In genomic region chr7:102099760-102100661, GRCm38 (mm10) we compare ENCODE assay signal across 9 mouse cellular contexts. TPM values are rescaled to one million over a fixed set of nuclear protein-coding genes. Genes with fewer than 3 reads are reported as not detected.
DNase-seq lines count a peak whose midpoint lies in the region; ATAC-seq lines count a peak whose summit lies in the region.
"Had no signal": no experiment of that assay in that cellular context is flagged by ENCODE, and none has a peak within 500 bp of the region (broad histone marks: within the 10 kb centered on the region; RNA-seq: fewer than 3 reads in every experiment).

No protein-coding gene starts in this region.

- peaks cover 8% of the 10 kb centered on the region for H3K36me3 ChIP-seq in forebrain, embryonic 10.5 days (replicated peaks)
- no peaks in the 10 kb centered on the region for H3K36me3 ChIP-seq in hindbrain, embryonic 15.5 days
- no peaks in the 10 kb centered on the region for H3K36me3 ChIP-seq in liver, embryonic 11.5 days (ENCODE audit: control insufficient read depth, insufficient read depth, low read length)

- H3K4me2 ChIP-seq in hindbrain, embryonic 15.5 days, result peak overlapping the region; percentile 51
- peak overlapping the region; percentile 54 for H3K4me2 ChIP-seq in liver, embryonic 11.5 days

- DNase-seq in ZHBTc4 (ENCODE audit: low read depth, low spot score), result peak; percentile 91
- peak; percentile 66 for DNase-seq in forebrain, embryonic 10.5 days (ENCODE audit: extremely low spot score, low spot score)
- DNase-seq in liver, embryonic 11.5 days (ENCODE audit: low spot score), result peak; percentile 54
- no peak for DNase-seq in cerebellum, adult 11 months
- no peak for DNase-seq in layer of hippocampus, postnatal 10 days (ENCODE audit: low spot score in 2 of 2)
- DNase-seq in gastrocnemius, postnatal 10 days, result no peak

- 4% methylated on average over 30 of the region's 30 CpGs for whole genome bisulfite sequencing in forebrain, embryonic 10.5 days
- WGBS in hindbrain, embryonic 15.5 days, result 5% methylated on average over 30 of the region's 30 CpGs
- WGBS in liver, embryonic 11.5 days, result 7% methylated on average over 30 of the region's 30 CpGs

- H3K9me3 ChIP-seq in forebrain, embryonic 10.5 days, result no peaks in the 10 kb centered on the region
- no peaks in the 10 kb centered on the region for H3K9me3 ChIP-seq in hindbrain, embryonic 15.5 days
- no peaks in the 10 kb centered on the region for H3K9me3 ChIP-seq in liver, embryonic 11.5 days (ENCODE audit: control insufficient read depth, low read length)

- peak overlapping the region; percentile 50 for H3K4me3 ChIP-seq in forebrain, embryonic 10.5 days
- H3K4me3 ChIP-seq in hindbrain, embryonic 15.5 days, result peak overlapping the region; percentile 10
- peak overlapping the region; percentile 27 for H3K4me3 ChIP-seq in liver, embryonic 11.5 days (ENCODE audit: low read depth, low read length)

- H3K4me1 ChIP-seq in forebrain, embryonic 10.5 days, result peaks cover 44% of the 10 kb centered on the region
- H3K4me1 ChIP-seq in hindbrain, embryonic 15.5 days (replicated peaks), result peaks cover 11% of the 10 kb centered on the region
- H3K4me1 ChIP-seq in liver, embryonic 11.5 days (replicated peaks; ENCODE audit: control insufficient read depth, insufficient read depth, low read length), result peaks cover 14% of the 10 kb centered on the region; the same call in 1 of the 2 replicates

- H3K27ac ChIP-seq in forebrain, embryonic 10.5 days, result peak overlapping the region; percentile 79
- H3K27ac ChIP-seq in hindbrain, embryonic 15.5 days (replicated peaks), result no peak overlapping the region
- H3K27ac ChIP-seq in liver, embryonic 11.5 days (ENCODE audit: low read depth, low read length), result no peak overlapping the region

- 0 out of 2 replicates have a peak, but pooled peaks have one; percentile 9 for ATAC-seq in hindbrain, embryonic 15.5 days (ENCODE audit: low FRiP score, low read depth)
- ATAC-seq in liver, embryonic 11.5 days (replicated peaks; ENCODE audit: low FRiP score), result peak; percentile 46
- ATAC-seq in monocyte, adult 5-6 weeks (replicated peaks; ENCODE audit: insufficient number of reproducible peaks, low FRiP score, low TSS enrichment, poor library complexity, severe bottlenecking), result 0 out of 2 replicates have a peak, but pooled peaks have one; percentile 33

- H3K27me3 ChIP-seq in forebrain, embryonic 10.5 days (ENCODE audit: poor library complexity, severe bottlenecking), result peaks cover 17% of the 10 kb centered on the region
- 0 out of 2 replicates have a peak, but pooled peaks cover 3% of the 10 kb centered on the region for H3K27me3 ChIP-seq in hindbrain, embryonic 15.5 days
- peaks cover 8% of the 10 kb centered on the region for H3K27me3 ChIP-seq in liver, embryonic 11.5 days (replicated peaks; ENCODE audit: control insufficient read depth, insufficient read depth, low read length)

- no peak overlapping the region for H3K9ac ChIP-seq in hindbrain, embryonic 15.5 days
- 0 out of 2 replicates have a peak overlapping the region, but pooled peaks have one; percentile 11 for H3K9ac ChIP-seq in liver, embryonic 11.5 days (ENCODE audit: low read depth, low read length)

RNA-seq across cellular contexts. Expression of gene Art1, which starts 1.5 kb away (rescaled TPM):
- polyA plus RNA-seq in forebrain, embryonic 10.5 days (2016; fragmentation: Nextera tagmentation; extraction: Ambion mirVana), result 0.57 and 1.3 TPM in 2 replicates
- 0.41 and 0.44 TPM in 2 replicates for polyA plus RNA-seq in hindbrain, embryonic 15.5 days (2015; fragmentation: Nextera tagmentation; extraction: Ambion mirVana)
- polyA plus RNA-seq in liver, embryonic 11.5 days (2014; fragmentation: Nextera tagmentation; extraction: Ambion mirVana), result 0.38 and 1.1 TPM in 2 replicates
- total RNA-seq in monocyte, adult 5-6 weeks (2017), result not detected in 3 replicates
- total RNA-seq in layer of hippocampus, postnatal 10 days (2021), result not detected
- total RNA-seq in gastrocnemius, postnatal 10 days (2021), result 100 to 1,000 TPM; 264 to 297 TPM

RNA-seq across cellular contexts. Expression of gene Art5, which starts 9.3 kb away (rescaled TPM):
- polyA plus RNA-seq in forebrain, embryonic 10.5 days (2016; fragmentation: Nextera tagmentation; extraction: Ambion mirVana), result 2.9 and 3.2 TPM in 2 replicates
- polyA plus RNA-seq in hindbrain, embryonic 15.5 days (2015; fragmentation: Nextera tagmentation; extraction: Ambion mirVana), result 0.17 and 0.28 TPM in 2 replicates
- 0.58 and 0.78 TPM in 2 replicates for polyA plus RNA-seq in liver, embryonic 11.5 days (2014; fragmentation: Nextera tagmentation; extraction: Ambion mirVana)
- total RNA-seq in monocyte, adult 5-6 weeks (2017), result not detected in 3 replicates
- not detected for total RNA-seq in layer of hippocampus, postnatal 10 days (2021)
- total RNA-seq in gastrocnemius, postnatal 10 days (2021), result 1 to 10 TPM; 8.2 to 8.4 TPM

RNA-seq across cellular contexts. Expression of gene Chrna10, which starts 16.6 kb away (rescaled TPM):
- polyA plus RNA-seq in forebrain, embryonic 10.5 days (2016; fragmentation: Nextera tagmentation; extraction: Ambion mirVana), result not detected in 2 replicates
- not detected in 2 replicates for polyA plus RNA-seq in hindbrain, embryonic 15.5 days (2015; fragmentation: Nextera tagmentation; extraction: Ambion mirVana)
- not detected in 2 replicates for polyA plus RNA-seq in liver, embryonic 11.5 days (2014; fragmentation: Nextera tagmentation; extraction: Ambion mirVana)
- not detected in 3 replicates for total RNA-seq in monocyte, adult 5-6 weeks (2017)
- total RNA-seq in layer of hippocampus, postnatal 10 days (2021), result not detected
- total RNA-seq in gastrocnemius, postnatal 10 days (2021), result not detected

RNA-seq across cellular contexts. Expression of gene Trpc2, which starts 17.1 kb away (rescaled TPM):
- polyA plus RNA-seq in forebrain, embryonic 10.5 days (2016; fragmentation: Nextera tagmentation; extraction: Ambion mirVana), result not detected in 2 replicates
- polyA plus RNA-seq in hindbrain, embryonic 15.5 days (2015; fragmentation: Nextera tagmentation; extraction: Ambion mirVana), result 0.81 TPM in 1 of 2 replicates, not detected in the other
- polyA plus RNA-seq in liver, embryonic 11.5 days (2014; fragmentation: Nextera tagmentation; extraction: Ambion mirVana), result not detected in 2 replicates
- 0.29 to 0.43 TPM in 2 of 3 replicates, not detected in the other for total RNA-seq in monocyte, adult 5-6 weeks (2017)
- 1 to 10 TPM in 1 of 2 experiments, under 1 TPM in 1; 0.36 to 1.5 TPM for total RNA-seq in layer of hippocampus, postnatal 10 days (2021)
- total RNA-seq in gastrocnemius, postnatal 10 days (2021), result under 1 TPM; 0.07 to 0.52 TPM
- polyA plus RNA-seq: large intestine, adult 2 months had no signal

RNA-seq across cellular contexts. Expression of gene Xntrpc, which starts 34.5 kb away (rescaled TPM):
- 1.9 TPM in 2 replicates for polyA plus RNA-seq in forebrain, embryonic 10.5 days (2016; fragmentation: Nextera tagmentation; extraction: Ambion mirVana)
- polyA plus RNA-seq in hindbrain, embryonic 15.5 days (2015; fragmentation: Nextera tagmentation; extraction: Ambion mirVana), result 0.51 and 0.99 TPM in 2 replicates
- 0.71 and 0.81 TPM in 2 replicates for polyA plus RNA-seq in liver, embryonic 11.5 days (2014; fragmentation: Nextera tagmentation; extraction: Ambion mirVana)
- total RNA-seq in monocyte, adult 5-6 weeks (2017), result 0.87 TPM in 1 of 3 replicates, not detected in the others
- total RNA-seq in layer of hippocampus, postnatal 10 days (2021), result 1 to 10 TPM; 1.5 to 1.9 TPM
- under 1 TPM; 0.75 to 0.95 TPM for total RNA-seq in gastrocnemius, postnatal 10 days (2021)

Comparison
In these comparisons a context has a peak if more than half of its experiments do, and no peak if none do; other contexts are left out.
1. DNase-seq: peak in ZHBTc4 (single experiment), forebrain, embryonic 10.5 days (single experiment) and liver, embryonic 11.5 days (single experiment); none in cerebellum, adult 11 months (single experiment), layer of hippocampus, postnatal 10 days (0 of 2) and gastrocnemius, postnatal 10 days (single experiment).
2. RNA of gene Art1, which starts 1.5 kb away (total RNA-seq): 264 to 297 TPM in gastrocnemius, postnatal 10 days; not detected in layer of hippocampus, postnatal 10 days and not detected in monocyte, adult 5-6 weeks; every median in the first group is over 100 times any median in the second.
3. Peak in every context shown above with its lines, with median percentiles within 50 percentile points of each other: H3K4me3 ChIP-seq and ATAC-seq.